Mouse (Mus musculus): ENCODE data around the gene Snd1. TPM values are rescaled to one million over a fixed set of nuclear protein-coding genes. Genes with fewer than 3 reads are reported as not detected.

The Snd1 gene
- polyA plus RNA-seq, 1 experiment from 2014 or later: 84.5 TPM

DNA sequence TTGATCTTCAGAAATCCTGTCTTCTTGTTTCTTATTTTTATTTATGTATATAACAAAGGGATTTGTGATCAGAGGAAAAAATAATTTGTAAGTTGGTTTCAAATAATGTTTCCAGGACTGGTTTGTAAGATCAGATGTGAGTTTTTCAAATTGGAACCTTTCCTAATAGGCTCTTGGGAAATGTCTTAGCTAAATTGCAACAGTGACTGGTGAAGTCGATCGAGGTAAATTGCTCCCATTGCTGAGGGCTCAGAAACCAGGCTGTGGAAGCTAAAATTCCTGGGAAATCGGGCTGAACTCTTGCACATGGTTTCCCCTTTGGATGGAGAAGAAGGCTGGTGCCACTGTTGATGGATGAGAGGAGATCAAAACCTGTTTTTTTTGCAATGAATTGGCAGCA lies 111.9 kb downstream of the Snd1 start:
- Histone ChIP-seq H3K27ac (replicated peaks; ENCODE audit: low read depth, low read length) (no peak overlapping the region), H3K9me3 (ENCODE audit: control insufficient read depth, low read length) (no peaks in the 10 kb centered on the region), H3K4me1 (ENCODE audit: control insufficient read depth, insufficient read depth, low read length) (peaks cover 3% of the 10 kb centered on the region), H3K4me2 (ENCODE audit: low read length) (no peak overlapping the region), H3K9ac (replicated peaks; ENCODE audit: low read length) (no peak overlapping the region), H3K27me3 (ENCODE audit: control insufficient read depth, insufficient read depth, low read length) (no peaks in the 10 kb centered on the region), H3K36me3 (ENCODE audit: control insufficient read depth, insufficient read depth, low read length) (no peaks in the 10 kb centered on the region), H3K4me3 (replicated peaks; ENCODE audit: low read depth, low read length) (no peak overlapping the region)
- 92% methylated on average over 3 of the region's 3 CpGs for WGBS
- no peak for ATAC-seq (ENCODE audit: low FRiP score, low TSS enrichment)
- no peak for DNase-seq

DNA sequence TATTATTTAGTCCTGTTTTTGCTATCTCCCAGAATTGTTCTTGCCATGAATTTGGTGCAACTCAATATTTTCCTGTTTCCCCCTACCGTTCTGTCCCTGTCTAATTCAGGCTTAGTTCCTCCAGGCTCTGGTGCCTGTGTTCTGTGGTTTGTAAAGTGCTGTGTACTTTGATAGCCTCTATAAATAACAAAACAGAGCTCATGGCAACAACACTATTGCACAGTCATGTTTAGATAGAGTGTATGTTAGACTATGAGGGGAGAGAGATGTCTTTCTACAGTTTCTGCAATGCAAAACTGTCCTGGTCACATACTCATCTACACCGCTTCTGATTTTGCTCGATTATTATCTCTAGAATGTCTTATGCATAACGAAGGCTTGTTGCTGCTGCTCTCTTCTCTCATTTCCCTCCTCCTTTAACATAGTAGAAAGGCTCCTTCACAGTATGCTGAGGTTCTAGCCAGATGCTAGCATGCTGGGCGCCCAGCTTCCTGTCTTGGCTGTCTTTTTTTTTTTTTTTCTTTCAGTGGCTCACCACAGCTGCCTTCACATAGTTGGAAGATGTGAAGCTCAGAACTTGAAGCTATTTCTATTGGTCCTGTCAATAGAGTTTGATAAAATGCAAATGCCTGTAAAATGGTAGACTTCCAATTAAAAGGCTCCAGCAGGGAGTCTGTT lies 113.7 kb downstream of the Snd1 start:
- Histone ChIP-seq H3K36me3 (ENCODE audit: control insufficient read depth, insufficient read depth, low read length) (no peaks in the 10 kb centered on the region), H3K27ac (replicated peaks; ENCODE audit: low read depth, low read length) (no peak overlapping the region), H3K9me3 (ENCODE audit: control insufficient read depth, low read length) (no peaks in the 10 kb centered on the region), H3K4me2 (ENCODE audit: low read length) (no peak overlapping the region), H3K4me1 (ENCODE audit: control insufficient read depth, insufficient read depth, low read length) (peaks cover 3% of the 10 kb centered on the region), H3K9ac (replicated peaks; ENCODE audit: low read length) (no peak overlapping the region), H3K27me3 (ENCODE audit: control insufficient read depth, insufficient read depth, low read length) (no peaks in the 10 kb centered on the region), H3K4me3 (replicated peaks; ENCODE audit: low read depth, low read length) (no peak overlapping the region)
- DNase-seq (no peak), ATAC-seq (ENCODE audit: low FRiP score, low TSS enrichment) (no peak)
- WGBS: 93% methylated on average over 5 of the region's 5 CpGs

DNA sequence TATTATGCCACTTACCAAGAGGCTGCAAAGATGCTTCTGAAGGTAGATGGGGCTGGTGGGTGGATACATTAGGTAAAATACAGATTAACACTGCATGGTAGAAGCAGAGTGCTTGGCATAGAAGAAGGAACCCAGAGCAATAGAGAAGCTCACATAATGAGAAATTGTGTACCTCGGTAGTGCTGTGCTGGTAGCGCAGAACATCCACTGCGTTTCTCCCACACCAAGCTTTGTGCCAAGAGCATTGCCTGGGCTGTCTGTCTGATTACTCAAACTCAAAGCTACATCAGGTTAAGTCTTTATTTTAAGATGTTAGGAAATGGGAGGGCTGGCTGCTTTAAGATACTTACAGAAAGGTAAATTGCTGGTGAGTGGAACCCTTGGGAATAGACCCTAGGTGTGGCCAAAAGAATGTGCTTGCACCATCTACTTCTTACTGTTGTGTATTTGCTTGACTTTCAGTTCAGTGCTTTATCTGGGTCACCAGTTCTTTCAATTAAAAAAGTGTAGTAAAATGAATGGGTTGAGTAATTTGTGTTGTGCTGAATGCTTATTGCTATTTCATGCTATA lies 117.5 kb downstream of the Snd1 start:
- no peak overlapping the region for H3K4me3 ChIP-seq (replicated peaks; ENCODE audit: low read depth, low read length)
- no peaks in the 10 kb centered on the region for H3K36me3 ChIP-seq (ENCODE audit: control insufficient read depth, insufficient read depth, low read length)
- H3K9ac ChIP-seq (replicated peaks; ENCODE audit: low read length): no peak overlapping the region
- 98% methylated on average over 3 of the region's 3 CpGs for whole genome bisulfite sequencing
- DNase-seq: no peak
- peaks cover 3% of the 10 kb centered on the region for H3K4me1 ChIP-seq (ENCODE audit: control insufficient read depth, insufficient read depth, low read length)
- no peak for ATAC-seq (ENCODE audit: low FRiP score, low TSS enrichment)
- H3K27ac ChIP-seq (replicated peaks; ENCODE audit: low read depth, low read length): no peak overlapping the region
- H3K9me3 ChIP-seq (ENCODE audit: control insufficient read depth, low read length): no peaks in the 10 kb centered on the region
- H3K27me3 ChIP-seq (ENCODE audit: control insufficient read depth, insufficient read depth, low read length): no peaks in the 10 kb centered on the region
- H3K4me2 ChIP-seq (ENCODE audit: low read length): no peak overlapping the region

DNA sequence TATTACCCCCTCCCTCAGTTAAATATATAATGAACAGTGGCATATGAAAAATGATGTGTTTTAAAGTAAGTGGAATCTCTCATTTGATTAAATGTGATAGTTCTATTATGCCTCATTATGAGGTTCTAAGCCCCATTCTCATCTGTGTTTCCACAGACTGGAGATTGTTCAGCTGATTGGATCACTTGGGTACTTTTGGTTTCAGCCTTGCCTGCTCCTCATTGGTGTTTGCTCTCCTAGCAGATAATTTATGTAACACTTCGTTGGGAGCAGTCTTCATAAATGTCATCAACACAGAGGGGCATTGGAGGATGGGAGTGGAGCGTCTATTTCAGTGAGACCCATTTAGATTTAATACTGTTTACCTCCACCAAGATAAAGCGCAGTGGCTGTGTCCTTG lies 118.8 kb downstream of the Snd1 start:
- Histone ChIP-seq H3K9ac (replicated peaks; ENCODE audit: low read length) (no peak overlapping the region), H3K27me3 (ENCODE audit: control insufficient read depth, insufficient read depth, low read length) (no peaks in the 10 kb centered on the region), H3K9me3 (ENCODE audit: control insufficient read depth, low read length) (no peaks in the 10 kb centered on the region), H3K4me2 (ENCODE audit: low read length) (no peak overlapping the region), H3K4me1 (ENCODE audit: control insufficient read depth, insufficient read depth, low read length) (peaks cover 3% of the 10 kb centered on the region), H3K4me3 (replicated peaks; ENCODE audit: low read depth, low read length) (no peak overlapping the region), H3K27ac (replicated peaks; ENCODE audit: low read depth, low read length) (no peak overlapping the region), H3K36me3 (ENCODE audit: control insufficient read depth, insufficient read depth, low read length) (no peaks in the 10 kb centered on the region)
- 89% methylated on average over 3 of the region's 3 CpGs for WGBS
- ATAC-seq (ENCODE audit: low FRiP score, low TSS enrichment) (no peak), DNase-seq (no peak)

DNA sequence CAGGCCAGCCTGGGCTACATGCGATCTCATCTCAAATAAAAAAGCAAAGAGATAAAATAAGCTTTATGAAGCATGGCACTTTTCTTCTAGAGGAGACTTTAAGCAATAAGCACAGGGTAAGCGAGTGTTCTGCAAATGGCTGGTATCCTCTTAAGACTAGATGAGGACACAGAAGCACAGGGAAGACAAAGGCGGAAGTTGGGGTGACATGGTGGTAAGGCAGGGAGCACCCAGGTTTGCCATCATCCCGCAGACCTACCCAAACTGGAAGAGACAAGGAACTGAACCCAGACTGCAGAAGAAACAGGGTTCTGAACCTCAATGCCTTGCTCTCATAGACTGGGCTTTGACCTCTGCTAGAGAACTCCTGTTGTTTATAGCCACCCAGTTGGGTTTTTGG lies 119.8 kb downstream of the Snd1 start:
- Histone ChIP-seq H3K27me3 (ENCODE audit: control insufficient read depth, insufficient read depth, low read length) (no peaks in the 10 kb centered on the region), H3K4me2 (ENCODE audit: low read length) (no peak overlapping the region), H3K4me1 (ENCODE audit: control insufficient read depth, insufficient read depth, low read length) (no peaks in the 10 kb centered on the region), H3K36me3 (ENCODE audit: control insufficient read depth, insufficient read depth, low read length) (no peaks in the 10 kb centered on the region), H3K4me3 (replicated peaks; ENCODE audit: low read depth, low read length) (no peak overlapping the region), H3K27ac (replicated peaks; ENCODE audit: low read depth, low read length) (no peak overlapping the region), H3K9ac (replicated peaks; ENCODE audit: low read length) (no peak overlapping the region), H3K9me3 (ENCODE audit: control insufficient read depth, low read length) (no peaks in the 10 kb centered on the region)
- WGBS: 97% methylated on average over 4 of the region's 4 CpGs
- ATAC-seq (ENCODE audit: low FRiP score, low TSS enrichment): no peak
- no peak for DNase-seq

DNA sequence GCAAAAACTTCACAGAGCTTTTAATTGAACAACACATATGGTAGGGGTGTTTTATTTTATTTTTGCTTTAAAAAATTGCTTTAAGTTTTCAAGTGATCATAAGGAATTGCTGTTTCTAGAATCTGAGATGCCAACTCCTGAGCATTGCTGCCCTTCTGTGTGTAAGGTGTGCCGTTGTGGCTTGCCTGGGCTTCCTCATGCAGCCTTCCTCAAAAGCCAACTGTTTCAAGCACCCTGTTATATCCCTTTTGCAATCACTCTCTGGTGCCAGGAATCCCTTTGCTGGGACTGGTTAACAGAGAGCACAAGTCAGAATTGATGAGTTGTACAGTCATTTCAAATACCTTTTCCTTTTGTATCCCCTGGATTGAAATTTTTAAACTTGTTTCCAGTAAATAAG lies 120.3 kb downstream of the Snd1 start:
- 94% methylated on average over 1 of the region's 1 CpGs for WGBS
- Histone ChIP-seq H3K4me2 (ENCODE audit: low read length) (no peak overlapping the region), H3K27me3 (ENCODE audit: control insufficient read depth, insufficient read depth, low read length) (no peaks in the 10 kb centered on the region), H3K36me3 (ENCODE audit: control insufficient read depth, insufficient read depth, low read length) (no peaks in the 10 kb centered on the region), H3K27ac (replicated peaks; ENCODE audit: low read depth, low read length) (no peak overlapping the region), H3K9ac (replicated peaks; ENCODE audit: low read length) (no peak overlapping the region), H3K4me3 (replicated peaks; ENCODE audit: low read depth, low read length) (no peak overlapping the region), H3K4me1 (ENCODE audit: control insufficient read depth, insufficient read depth, low read length) (no peaks in the 10 kb centered on the region), H3K9me3 (ENCODE audit: control insufficient read depth, low read length) (no peaks in the 10 kb centered on the region)
- no peak for ATAC-seq (ENCODE audit: low FRiP score, low TSS enrichment)
- DNase-seq: no peak

DNA sequence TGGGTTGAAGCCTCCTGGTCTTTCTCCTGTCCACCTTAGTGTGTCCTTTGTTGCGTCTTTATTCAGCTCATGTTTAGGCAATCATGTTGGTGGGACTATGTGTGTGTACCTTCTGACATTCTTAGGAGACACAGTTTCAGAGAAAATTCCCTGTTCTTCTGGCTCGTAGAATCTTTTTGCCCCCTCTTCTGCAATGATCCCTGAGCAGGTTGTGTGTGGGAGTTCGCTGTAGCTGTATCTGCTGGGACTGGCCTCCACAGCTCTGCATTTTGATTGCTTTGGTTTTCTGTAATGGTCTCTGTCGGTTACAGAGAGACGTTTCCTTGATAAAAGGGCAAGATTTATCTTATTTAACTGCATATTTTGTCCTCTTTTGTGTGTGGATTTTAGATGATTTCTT lies 122.3 kb downstream of the Snd1 start:
- no peak for ATAC-seq (ENCODE audit: low FRiP score, low TSS enrichment)
- Histone ChIP-seq H3K36me3 (ENCODE audit: control insufficient read depth, insufficient read depth, low read length) (no peaks in the 10 kb centered on the region), H3K9ac (replicated peaks; ENCODE audit: low read length) (no peak overlapping the region), H3K4me1 (ENCODE audit: control insufficient read depth, insufficient read depth, low read length) (no peaks in the 10 kb centered on the region), H3K27ac (replicated peaks; ENCODE audit: low read depth, low read length) (no peak overlapping the region), H3K9me3 (ENCODE audit: control insufficient read depth, low read length) (no peaks in the 10 kb centered on the region), H3K4me2 (ENCODE audit: low read length) (no peak overlapping the region), H3K27me3 (ENCODE audit: control insufficient read depth, insufficient read depth, low read length) (no peaks in the 10 kb centered on the region), H3K4me3 (replicated peaks; ENCODE audit: low read depth, low read length) (no peak overlapping the region)
- no peak for DNase-seq
- 82% methylated on average over 5 of the region's 5 CpGs for WGBS

DNA sequence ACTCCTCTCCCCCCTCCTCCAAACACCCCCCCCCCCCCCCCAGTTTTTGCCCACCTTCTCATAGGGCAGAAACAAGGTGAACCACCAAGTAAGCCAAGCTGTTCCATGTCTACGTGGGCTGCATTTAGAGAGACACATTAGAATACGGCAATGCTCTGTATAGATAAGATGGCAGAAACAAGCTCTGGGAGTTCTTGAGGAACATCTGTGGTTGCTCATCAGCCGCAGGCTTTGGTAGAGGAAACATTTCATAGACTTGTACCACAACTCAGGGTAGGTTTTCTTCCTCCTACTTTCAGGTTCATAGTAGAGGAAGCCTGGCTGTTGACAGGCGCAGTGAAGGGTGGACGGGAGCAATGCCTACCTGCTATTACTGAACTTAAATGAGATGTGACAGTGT lies 124.2 kb downstream of the Snd1 start:
- Histone ChIP-seq H3K4me1 (ENCODE audit: control insufficient read depth, insufficient read depth, low read length) (peaks cover 6% of the 10 kb centered on the region; the same call in 1 of the 2 replicates), H3K27me3 (ENCODE audit: control insufficient read depth, insufficient read depth, low read length) (no peaks in the 10 kb centered on the region), H3K9me3 (ENCODE audit: control insufficient read depth, low read length) (no peaks in the 10 kb centered on the region), H3K4me3 (replicated peaks; ENCODE audit: low read depth, low read length) (no peak overlapping the region), H3K9ac (replicated peaks; ENCODE audit: low read length) (no peak overlapping the region), H3K4me2 (ENCODE audit: low read length) (no peak overlapping the region), H3K27ac (replicated peaks; ENCODE audit: low read depth, low read length) (no peak overlapping the region), H3K36me3 (ENCODE audit: control insufficient read depth, insufficient read depth, low read length) (no peaks in the 10 kb centered on the region)
- DNase-seq: no peak
- ATAC-seq (ENCODE audit: low FRiP score, low TSS enrichment): no peak
- 90% methylated on average over 5 of the region's 5 CpGs for WGBS

DNA sequence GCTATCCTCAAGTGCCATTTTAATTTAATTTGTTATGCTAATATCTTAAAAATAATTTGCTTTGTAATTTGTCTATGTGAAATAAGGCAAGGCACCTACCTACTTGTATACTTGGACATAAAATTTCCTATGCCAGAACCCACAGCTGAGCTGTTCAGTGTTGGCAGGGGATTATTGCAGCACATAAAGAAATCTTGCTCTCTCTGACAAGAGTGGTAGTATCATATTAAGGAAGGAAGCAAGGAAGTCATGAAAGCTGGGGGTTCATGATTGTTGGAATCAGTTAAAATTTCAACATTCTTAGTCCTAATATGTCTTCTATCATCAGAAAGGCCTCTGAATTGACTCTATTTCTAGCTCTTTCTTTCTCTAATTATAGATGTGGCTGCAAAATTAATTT lies 125.5 kb downstream of the Snd1 start:
- Histone ChIP-seq H3K36me3 (ENCODE audit: control insufficient read depth, insufficient read depth, low read length) (no peaks in the 10 kb centered on the region), H3K27ac (replicated peaks; ENCODE audit: low read depth, low read length) (no peak overlapping the region), H3K4me1 (ENCODE audit: control insufficient read depth, insufficient read depth, low read length) (peaks cover 9% of the 10 kb centered on the region; the same call in 1 of the 2 replicates), H3K4me2 (ENCODE audit: low read length) (no peak overlapping the region), H3K9me3 (ENCODE audit: control insufficient read depth, low read length) (no peaks in the 10 kb centered on the region), H3K4me3 (replicated peaks; ENCODE audit: low read depth, low read length) (no peak overlapping the region), H3K9ac (replicated peaks; ENCODE audit: low read length) (no peak overlapping the region), H3K27me3 (ENCODE audit: control insufficient read depth, insufficient read depth, low read length) (no peaks in the 10 kb centered on the region)
- ATAC-seq (ENCODE audit: low FRiP score, low TSS enrichment): no peak
- DNase-seq: no peak
